Mouse (Mus musculus): ENCODE results near the gene 4930518I15Rik. TPM values are rescaled to one million over a fixed set of nuclear protein-coding genes. Genes with fewer than 3 reads are reported as not detected.
"Not testable (repeated sequence)": the region's sequence is repeated elsewhere in the genome, so short reads cannot be mapped to it uniquely, and the experiment has no call there.

4930518I15Rik gene
- total and polyA plus RNA-seq, 2 experiments from 2014 or later, result 1.7 to 3.6 TPM

DNA sequence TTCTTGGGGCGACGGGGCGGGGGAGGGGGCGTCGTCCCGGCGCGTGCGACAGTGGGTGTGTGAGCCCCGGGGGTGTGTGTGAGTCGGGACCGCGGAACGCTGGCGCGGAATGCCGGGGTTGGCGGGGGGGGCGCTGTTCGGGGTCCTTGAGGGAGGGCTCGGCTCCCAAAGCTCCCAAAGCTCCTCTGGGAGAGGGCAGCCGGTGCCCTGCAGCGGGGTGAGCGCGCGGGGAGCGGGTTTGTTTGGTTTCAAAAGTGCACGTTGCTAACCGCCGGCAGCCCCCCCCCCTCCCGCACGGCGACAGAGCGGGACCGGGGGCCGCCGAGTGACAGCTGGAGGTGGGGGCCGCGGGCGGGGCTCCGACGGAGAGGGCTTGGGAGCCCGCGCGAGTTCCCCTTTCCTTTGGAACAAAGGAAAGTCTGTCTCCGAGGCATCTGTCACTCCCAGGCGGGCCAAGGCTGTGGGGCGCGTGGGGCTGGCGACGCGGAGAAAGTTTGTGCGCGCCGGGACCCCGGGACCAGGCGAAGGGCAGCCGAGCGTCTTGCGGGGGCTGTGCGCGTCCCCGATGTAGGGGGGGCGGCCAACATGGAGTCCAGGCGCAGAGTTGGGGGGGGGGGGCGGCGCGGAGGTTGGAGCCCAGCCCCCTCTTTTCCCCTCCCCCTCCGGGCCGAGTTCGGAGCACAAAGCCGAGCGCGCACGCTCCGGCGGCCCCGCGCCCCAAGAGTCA lies 17.3 kb downstream of the 4930518I15Rik start:
- no peak for TF ChIP-seq CTCF (IDR thresholded peaks at IDR 0.05; ENCODE audit: low read depth)
- no peaks in the 10 kb centered on the region for H3K36me3 ChIP-seq (ENCODE audit: insufficient read depth, low read length)
- DNase-seq (ENCODE audit: low spot score), result peak; percentile 49

DNA sequence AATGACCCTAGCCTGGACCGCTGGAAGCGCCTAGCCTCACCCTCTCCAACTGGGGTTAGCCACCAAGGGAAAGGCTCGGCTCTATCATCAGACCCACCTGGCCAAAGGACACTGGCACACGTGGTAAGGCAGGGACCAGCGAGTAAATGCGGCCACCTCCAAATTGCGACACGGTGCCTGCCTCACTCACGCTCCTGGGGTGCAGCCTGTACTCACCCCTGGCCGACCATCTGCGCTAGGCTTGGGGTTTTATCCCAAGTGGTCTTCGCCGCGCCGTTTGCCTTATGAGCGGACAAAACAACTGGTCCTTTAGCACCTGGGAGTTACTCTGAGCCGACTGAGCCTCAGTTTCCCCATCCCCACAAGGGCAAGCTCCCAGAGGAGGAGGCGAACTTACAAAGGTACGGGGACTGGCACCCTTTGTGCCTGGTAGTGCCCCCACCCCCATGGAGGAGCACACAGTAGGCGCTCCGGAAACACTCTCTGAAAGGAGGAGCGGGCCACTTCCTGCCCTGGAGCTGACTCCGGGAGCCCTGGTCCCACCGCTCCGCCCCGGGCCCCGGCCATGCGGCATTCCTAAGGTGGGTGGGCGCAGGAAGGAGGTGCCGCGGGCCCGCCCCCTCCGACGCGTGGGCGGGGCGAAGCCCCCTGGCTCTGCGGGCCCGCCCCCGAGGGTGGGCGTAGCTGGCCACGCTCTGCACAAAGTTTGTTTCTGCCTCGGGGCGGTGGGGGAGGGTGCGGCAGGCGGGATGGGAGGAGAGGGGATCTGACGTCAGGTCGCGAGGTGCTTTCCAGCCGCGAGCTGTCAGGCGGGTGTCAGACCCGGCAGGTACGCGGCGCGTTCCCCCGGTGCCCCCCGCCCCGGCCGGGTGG lies 18.2 kb downstream of the 4930518I15Rik start, which contains the start of gene Tgif2:
Gene Tgif2 (plus strand): TSS at position 689 of the 873 bp plus-strand sequence.
- Histone ChIP-seq H3K4me1 (ENCODE audit: insufficient read depth, low read length) (peaks cover 9% of the 10 kb centered on the region; the same call in 1 of the 2 replicates), H3K4me3 (ENCODE audit: low read length) (peak within 1 kb of the TSS; percentile 58), H3K27ac (peak within 1 kb of the TSS; percentile 73), H3K4me2 (ENCODE audit: low read depth, low read length) (peak within 1 kb of the TSS; percentile 77), H3K27me3 (ENCODE audit: insufficient read depth, low read length) (no peaks in the 10 kb centered on the region), H3K9me3 (ENCODE audit: low read length) (no peaks in the 10 kb centered on the region), H3K36me3 (ENCODE audit: insufficient read depth, low read length) (no peaks in the 10 kb centered on the region), H3K9ac (replicated peaks; ENCODE audit: low read length) (peak within 1 kb of the TSS; percentile 47)
- no peak for TF ChIP-seq CTCF (IDR thresholded peaks at IDR 0.05; ENCODE audit: low read depth)
- WGBS, result 6% methylated on average over 58 of the region's 61 CpGs
- DNase-seq (ENCODE audit: low spot score), result peak; percentile 86
- ATAC-seq, result peak; percentile 83

More for the DNA sequence above, 17.3 kb downstream of the 4930518I15Rik start:
- H3K27ac ChIP-seq, result peak overlapping the region; percentile 73
- peak overlapping the region; percentile 47 for H3K9ac ChIP-seq (replicated peaks; ENCODE audit: low read length)
- H3K4me3 ChIP-seq (ENCODE audit: low read length), result peak overlapping the region; percentile 58
- H3K27me3 ChIP-seq (ENCODE audit: insufficient read depth, low read length), result no peaks in the 10 kb centered on the region
- H3K4me1 ChIP-seq (ENCODE audit: insufficient read depth, low read length), result peaks cover 15% of the 10 kb centered on the region; the same call in 1 of the 2 replicates
- peak; percentile 38 for ATAC-seq
- H3K4me2 ChIP-seq (ENCODE audit: low read depth, low read length), result peak overlapping the region; percentile 77
- WGBS, result under 1% methylated on average over 64 of the region's 79 CpGs
- no peaks in the 10 kb centered on the region for H3K9me3 ChIP-seq (ENCODE audit: low read length)

DNA sequence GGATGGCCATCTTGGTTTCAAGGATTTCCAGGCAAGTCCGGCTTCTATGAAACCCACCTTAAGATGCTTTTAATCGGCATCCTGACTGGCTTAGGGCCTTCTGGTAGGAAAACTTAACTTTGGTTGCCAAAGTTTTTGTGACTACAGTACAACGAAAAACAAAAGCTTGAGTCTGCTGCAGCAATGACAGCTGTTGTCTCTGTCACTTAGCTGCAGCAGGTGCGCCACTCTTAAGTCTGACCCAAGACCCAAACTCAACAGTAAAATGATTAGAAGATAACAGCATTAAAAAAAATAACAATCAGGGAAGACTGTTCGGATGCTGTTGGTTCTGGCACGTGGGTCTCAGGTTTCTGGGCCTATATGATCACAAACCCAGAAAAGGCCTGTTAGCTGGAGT lies 18.9 kb downstream of the 4930518I15Rik start:
- no peak for DNase-seq (ENCODE audit: low spot score)
- 61% methylated on average over 6 of the region's 6 CpGs for WGBS
- Histone ChIP-seq H3K4me3 (ENCODE audit: low read length) (no peak overlapping the region), H3K27ac (no peak overlapping the region), H3K27me3 (ENCODE audit: insufficient read depth, low read length) (no peaks in the 10 kb centered on the region), H3K9ac (replicated peaks; ENCODE audit: low read length) (no peak overlapping the region), H3K4me2 (ENCODE audit: low read depth, low read length) (no peak overlapping the region), H3K36me3 (ENCODE audit: insufficient read depth, low read length) (no peaks in the 10 kb centered on the region), H3K9me3 (ENCODE audit: low read length) (no peaks in the 10 kb centered on the region), H3K4me1 (ENCODE audit: insufficient read depth, low read length) (peaks cover 9% of the 10 kb centered on the region; the same call in 1 of the 2 replicates)
- ATAC-seq, result no peak
- no peak for TF ChIP-seq CTCF (IDR thresholded peaks at IDR 0.05; ENCODE audit: low read depth)

DNA sequence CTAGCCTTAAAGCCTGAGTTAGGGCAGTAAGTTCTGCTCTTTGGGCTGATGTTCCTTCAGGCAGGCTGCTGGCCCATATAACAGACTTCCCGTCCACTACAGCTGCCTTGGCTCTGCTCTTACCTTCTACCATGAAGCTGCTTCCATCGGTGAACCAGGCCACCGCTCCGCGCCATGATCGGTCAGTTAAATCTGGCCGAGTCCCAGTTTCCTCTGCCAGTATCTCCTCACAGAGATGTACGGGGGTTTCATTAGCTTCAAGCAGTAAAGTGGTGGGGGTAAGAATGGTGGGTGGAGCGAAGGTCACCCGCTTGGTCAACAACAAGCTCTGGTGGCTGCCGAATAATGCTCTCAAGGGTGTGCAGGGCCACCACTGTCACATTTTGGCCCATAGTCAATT lies 23.4 kb downstream of the 4930518I15Rik start:
- Histone ChIP-seq H3K9ac (replicated peaks; ENCODE audit: low read length) (no peak overlapping the region), H3K4me2 (ENCODE audit: low read depth, low read length) (no peak overlapping the region), H3K36me3 (ENCODE audit: insufficient read depth, low read length) (no peaks in the 10 kb centered on the region), H3K9me3 (ENCODE audit: low read length) (0 out of 2 replicates have a peak, but pooled peaks cover 3% of the 10 kb centered on the region), H3K4me3 (ENCODE audit: low read length) (no peak overlapping the region), H3K4me1 (ENCODE audit: insufficient read depth, low read length) (no peaks in the 10 kb centered on the region), H3K27me3 (ENCODE audit: insufficient read depth, low read length) (no peaks in the 10 kb centered on the region), H3K27ac (no peak overlapping the region)
- ATAC-seq (no peak), DNase-seq (ENCODE audit: low spot score) (no peak)
- WGBS, result 92% methylated on average over 11 of the region's 11 CpGs
- TF ChIP-seq CTCF (IDR thresholded peaks at IDR 0.05; ENCODE audit: low read depth), result no peak

DNA sequence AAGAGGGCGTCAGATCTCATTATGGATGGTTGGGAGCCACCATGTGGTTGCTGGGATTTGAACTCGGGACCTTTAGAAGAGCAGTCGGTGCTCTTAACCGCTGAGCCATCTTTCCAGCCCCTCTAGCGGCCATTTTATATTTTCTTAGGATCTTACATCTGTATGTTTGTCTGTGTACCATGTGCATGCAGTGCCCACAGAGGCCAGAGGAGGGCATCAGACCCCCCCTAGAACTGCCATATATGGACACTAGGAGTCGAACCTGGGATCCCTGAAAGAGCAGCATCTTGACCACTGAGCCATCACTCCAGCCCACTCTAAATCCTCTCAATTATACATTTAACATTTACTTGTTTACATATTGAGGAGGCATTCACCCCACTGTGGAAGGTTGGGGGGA lies 32.6 kb downstream of the 4930518I15Rik start:
- H3K9ac ChIP-seq (replicated peaks; ENCODE audit: low read length); H3K4me3 ChIP-seq (ENCODE audit: low read length); H3K4me1 ChIP-seq (ENCODE audit: insufficient read depth, low read length); DNase-seq (ENCODE audit: low spot score); H3K27me3 ChIP-seq (ENCODE audit: insufficient read depth, low read length); H3K9me3 ChIP-seq (ENCODE audit: low read length); H3K4me2 ChIP-seq (ENCODE audit: low read depth, low read length); H3K36me3 ChIP-seq (ENCODE audit: insufficient read depth, low read length); H3K27ac ChIP-seq; ATAC-seq: not testable (repeated sequence)
- TF ChIP-seq CTCF (IDR thresholded peaks at IDR 0.05; ENCODE audit: low read depth), result peak; percentile 18; the same call in 1 of the 2 replicates
- WGBS, result 90% methylated on average over 6 of the region's 6 CpGs

DNA sequence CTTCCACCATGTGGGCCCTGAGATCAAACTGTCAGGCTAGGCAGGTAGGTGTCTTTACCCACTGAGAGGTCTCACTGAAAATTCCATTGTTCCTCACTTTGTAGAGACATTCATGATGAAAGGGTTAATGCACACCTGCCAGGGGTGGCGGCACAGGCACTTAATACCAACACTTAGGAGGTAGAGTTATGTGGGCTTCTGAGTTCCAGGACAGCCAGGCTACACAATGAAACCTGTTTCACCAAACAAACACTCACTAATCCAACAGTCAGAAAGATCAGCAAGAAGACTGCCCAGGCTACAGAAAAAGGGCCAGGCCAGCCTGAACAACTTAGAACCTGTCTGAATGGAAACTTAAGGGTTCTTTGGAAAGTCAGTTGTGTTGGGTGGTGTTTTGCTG lies 41.6 kb downstream of the 4930518I15Rik start:
- H3K9ac ChIP-seq (replicated peaks; ENCODE audit: low read length), result no peak overlapping the region
- WGBS, result 67% methylated on average over 1 of the region's 1 CpGs
- TF ChIP-seq CTCF (IDR thresholded peaks at IDR 0.05; ENCODE audit: low read depth), result no peak

More for the DNA sequence above, 41.6 kb downstream of the 4930518I15Rik start:
- no peaks in the 10 kb centered on the region for H3K36me3 ChIP-seq (ENCODE audit: insufficient read depth, low read length)
- H3K4me2 ChIP-seq (ENCODE audit: low read depth, low read length), result no peak overlapping the region
- no peaks in the 10 kb centered on the region for H3K9me3 ChIP-seq (ENCODE audit: low read length)
- no peak overlapping the region for H3K27ac ChIP-seq
- H3K4me3 ChIP-seq (ENCODE audit: low read length), result no peak overlapping the region
- no peaks in the 10 kb centered on the region for H3K4me1 ChIP-seq (ENCODE audit: insufficient read depth, low read length)
- ATAC-seq (no peak), DNase-seq (ENCODE audit: low spot score) (no peak)
- H3K27me3 ChIP-seq (ENCODE audit: insufficient read depth, low read length), result no peaks in the 10 kb centered on the region
